Mouse (Mus musculus): Measurements from ENCODE around the gene Tifab. TPM values are rescaled to one million over a fixed set of nuclear protein-coding genes. Genes with fewer than 3 reads are reported as not detected.

Tifab gene
- 3.2 and 3.7 TPM in 2 replicates for polyA plus RNA-seq (2012; rRNA removed)

GRCm38 (mm10) chr13:56178416-56179035 lies at the start of gene Tifab:
Gene Tifab, minus strand, starts transcription at chr13:56178885.

GRCm38 (mm10) chr13:56136200-56136599 lies 42.5 kb downstream of the Tifab start, which contains the start of gene H2afy:
Gene H2afy, minus strand, starts transcription at chr13:56136361.

Other genes starting within 250 kb of the Tifab start
- gene H2afy, start 42.5 kb downstream of the Tifab start, polyA plus RNA-seq (2012; rRNA removed): 178 and 181 TPM in 2 replicates
- gene Neurog1, start 73.3 kb upstream of the Tifab start, polyA plus RNA-seq (2012; rRNA removed): not detected in 2 replicates
- 224 and 380 TPM in 2 replicates for gene Cxcl14, start 117.7 kb upstream of the Tifab start, polyA plus RNA-seq (2012; rRNA removed)
- gene Gm3045, start 247.7 kb upstream of the Tifab start, polyA plus RNA-seq (2012; rRNA removed): not detected in 2 replicates

All from ovary, adult 2 months (tissue).